Mouse (Mus musculus): ENCODE measurements around the gene Cyren. TPM values are rescaled to one million over a fixed set of nuclear protein-coding genes. Genes with fewer than 3 reads are reported as not detected.

Gene Cyren
- polyA plus RNA-seq, 1 experiment from 2014 or later = 13.4 TPM

DNA sequence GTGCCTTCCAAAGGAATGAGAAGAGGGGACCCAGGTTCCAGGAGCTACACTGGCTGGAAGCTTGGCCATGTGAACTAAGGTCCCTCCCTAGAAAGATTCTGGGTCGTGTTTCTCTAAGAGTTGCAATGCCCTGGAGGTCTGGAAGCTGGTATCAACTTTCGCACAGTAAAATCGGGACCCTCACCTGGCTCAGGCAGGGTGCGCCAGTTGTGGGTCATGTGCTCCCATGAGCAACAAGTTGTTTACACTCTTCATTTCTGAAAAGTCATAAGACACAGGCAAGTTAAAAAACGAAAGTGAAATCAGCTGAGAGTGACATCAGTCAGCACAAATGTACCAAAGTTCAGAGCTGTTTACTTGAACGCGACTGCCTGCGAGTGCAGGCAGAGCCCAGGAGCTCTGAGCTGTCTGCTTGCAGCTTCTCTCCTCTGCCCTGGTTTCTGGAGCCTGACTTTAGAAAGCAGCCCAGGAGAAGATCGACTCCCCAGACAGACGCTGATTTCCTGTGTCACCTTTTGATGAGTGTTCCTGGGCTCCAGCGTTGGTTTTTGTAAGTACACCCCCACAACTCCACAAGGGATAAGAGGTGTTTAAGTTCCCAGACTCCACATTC, 15.0 kb downstream of the Cyren start, which contains the start of gene Tmem140:
Gene Tmem140, plus strand, starts transcription at position 356 of the 613 bp plus-strand sequence.
- no peak for ATAC-seq (ENCODE audit: insufficient number of reproducible peaks, low FRiP score, low TSS enrichment, low read depth)

DNA sequence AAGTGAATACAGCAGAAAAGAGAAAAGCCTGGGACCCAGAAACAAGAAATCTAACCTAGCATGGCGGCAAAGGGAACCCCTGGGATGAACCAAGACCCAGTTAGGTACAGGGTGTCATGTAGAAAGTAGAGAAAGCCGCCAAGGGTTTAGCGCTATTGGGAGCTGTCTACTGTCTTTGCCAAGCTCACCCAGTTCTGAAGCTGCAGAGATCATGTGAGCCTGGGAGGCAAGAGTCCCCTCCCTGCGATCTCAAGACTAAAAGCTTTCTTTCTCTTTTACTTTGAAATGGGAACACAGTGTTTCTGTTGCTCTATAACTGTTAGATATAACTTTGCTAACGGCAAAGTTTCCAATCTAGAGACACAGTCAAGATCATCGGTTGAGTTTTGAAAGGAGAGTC, 15.5 kb downstream of the Cyren start:
- H3K27ac ChIP-seq = no peak overlapping the region

More for the DNA sequence above, 15.0 kb downstream of the Cyren start, which contains the start of gene Tmem140:
- WGBS = 18% methylated on average over 11 of the region's 11 CpGs
- Histone ChIP-seq H3K4me2 (peak within 1 kb of the TSS; percentile 29), H3K27me3 (no peaks in the 10 kb centered on the region), H3K9ac (no peak within 1 kb of the TSS), H3K4me3 (peak within 1 kb of the TSS; percentile 16), H3K27ac (no peak within 1 kb of the TSS), H3K9me3 (no peaks in the 10 kb centered on the region), H3K4me1 (peaks cover 23% of the 10 kb centered on the region), H3K36me3 (no peaks in the 10 kb centered on the region)

DNA sequence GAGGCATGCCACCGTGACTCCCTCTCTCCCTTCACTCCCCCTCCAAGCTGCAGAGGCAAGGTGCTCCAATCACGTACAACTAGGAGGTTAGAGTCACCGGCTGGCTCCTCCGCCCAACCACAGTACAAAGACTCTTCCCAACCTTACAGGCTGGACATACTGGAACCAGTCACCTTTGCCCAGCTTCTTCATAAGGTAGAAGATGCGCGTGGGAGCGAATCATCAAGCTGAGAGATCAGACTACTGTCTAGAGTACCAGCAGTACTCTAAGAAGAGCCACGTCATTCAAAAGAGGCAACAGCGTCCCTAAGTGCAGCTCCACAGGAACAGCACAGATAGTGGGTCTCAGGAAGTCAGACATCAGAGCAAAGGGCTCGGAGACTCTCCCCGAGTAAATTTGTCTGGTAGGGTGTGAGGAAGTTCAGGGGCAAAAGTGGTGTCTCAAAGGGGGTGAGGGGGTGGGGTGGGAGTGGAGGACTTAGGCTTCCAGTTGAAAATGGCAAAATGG, 16.3 kb downstream of the Cyren start:
- Histone ChIP-seq H3K27ac (no peak overlapping the region), H3K4me3 (no peak overlapping the region), H3K4me2 (no peak overlapping the region), H3K9me3 (no peaks in the 10 kb centered on the region), H3K9ac (no peak overlapping the region), H3K4me1 (peaks cover 16% of the 10 kb centered on the region), H3K36me3 (no peaks in the 10 kb centered on the region), H3K27me3 (no peaks in the 10 kb centered on the region)
- no peak for ATAC-seq (ENCODE audit: insufficient number of reproducible peaks, low FRiP score, low TSS enrichment, low read depth)
- 90% methylated on average over 11 of the region's 11 CpGs for WGBS

More for the DNA sequence above, 15.5 kb downstream of the Cyren start:
- Histone ChIP-seq H3K4me3 (peak overlapping the region; percentile 16; the same call in 1 of the 2 replicates), H3K36me3 (no peaks in the 10 kb centered on the region), H3K27me3 (no peaks in the 10 kb centered on the region), H3K4me1 (peaks cover 23% of the 10 kb centered on the region), H3K4me2 (peak overlapping the region; percentile 29), H3K9me3 (no peaks in the 10 kb centered on the region), H3K9ac (no peak overlapping the region)
- no peak for ATAC-seq (ENCODE audit: insufficient number of reproducible peaks, low FRiP score, low TSS enrichment, low read depth)
- 91% methylated on average over 6 of the region's 6 CpGs for WGBS

DNA sequence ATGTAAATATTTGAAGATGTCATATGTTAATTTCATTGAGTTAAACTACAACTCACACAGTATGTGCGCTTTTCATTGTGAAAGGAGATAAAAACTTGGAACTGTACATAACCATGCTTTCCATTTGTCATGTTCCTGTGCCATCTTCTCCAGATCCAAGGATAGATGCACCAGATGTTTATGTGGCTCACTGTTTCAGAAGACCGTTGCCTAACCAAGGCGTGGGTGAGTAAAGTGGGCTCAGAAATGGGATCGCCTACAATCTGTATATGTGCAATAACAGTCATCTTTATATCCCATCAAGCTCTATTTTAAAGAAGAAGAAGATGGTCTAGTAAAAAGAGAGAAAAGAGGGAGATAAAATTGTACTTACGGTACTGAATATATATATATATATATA, 45.5 kb downstream of the Cyren start:
- Histone ChIP-seq H3K9me3 (no peaks in the 10 kb centered on the region), H3K27ac (no peak overlapping the region), H3K27me3 (no peaks in the 10 kb centered on the region), H3K4me3 (no peak overlapping the region), H3K4me2 (no peak overlapping the region), H3K4me1 (no peaks in the 10 kb centered on the region), H3K36me3 (no peaks in the 10 kb centered on the region), H3K9ac (no peak overlapping the region)
- WGBS = 93% methylated on average over 5 of the region's 5 CpGs
- no peak for ATAC-seq (ENCODE audit: insufficient number of reproducible peaks, low FRiP score, low TSS enrichment, low read depth)

DNA sequence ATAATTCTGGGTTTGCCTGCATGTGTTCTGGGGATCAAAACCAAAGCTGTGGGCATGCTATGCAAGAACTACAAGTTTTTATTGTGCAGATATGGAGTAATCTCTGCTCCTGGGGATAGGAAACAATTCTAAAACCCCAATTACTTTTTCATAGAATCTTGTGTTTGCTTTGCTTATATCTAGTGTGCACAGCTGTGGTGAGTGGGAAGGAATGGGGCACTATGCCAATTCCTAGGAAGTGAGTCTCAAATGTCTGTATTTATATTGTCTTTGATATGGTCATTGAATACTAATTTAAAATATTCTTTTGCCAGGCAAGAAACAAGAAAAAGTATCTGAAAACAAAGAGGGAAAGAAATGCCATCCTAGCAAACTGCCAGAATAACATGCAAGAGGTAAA, 53.5 kb downstream of the Cyren start:
- H3K9ac ChIP-seq = no peak overlapping the region
- no peak overlapping the region for H3K27ac ChIP-seq
- H3K9me3 ChIP-seq = no peaks in the 10 kb centered on the region
- H3K4me3 ChIP-seq = no peak overlapping the region
- no peaks in the 10 kb centered on the region for H3K36me3 ChIP-seq
- H3K4me1 ChIP-seq = no peaks in the 10 kb centered on the region
- H3K27me3 ChIP-seq = no peaks in the 10 kb centered on the region
- ATAC-seq (ENCODE audit: insufficient number of reproducible peaks, low FRiP score, low TSS enrichment, low read depth) = no peak
- H3K4me2 ChIP-seq = no peak overlapping the region

Other genes with a start within 250 kb of the Cyren start
- 6.5 and 6.6 TPM in 2 replicates for gene Agbl3, start 97.6 kb downstream of the Cyren start, polyA plus RNA-seq (2015; fragmentation: Nextera tagmentation; extraction: Ambion mirVana)
- 2.4 TPM in 2 replicates for gene Tmem140, start 14.9 kb downstream of the Cyren start, polyA plus RNA-seq (2015; fragmentation: Nextera tagmentation; extraction: Ambion mirVana)
- gene Wdr91, start 32.8 kb upstream of the Cyren start, polyA plus RNA-seq (2015; fragmentation: Nextera tagmentation; extraction: Ambion mirVana) = 9.9 and 10.2 TPM in 2 replicates
- gene Stra8, start 42.1 kb upstream of the Cyren start, polyA plus RNA-seq (2015; fragmentation: Nextera tagmentation; extraction: Ambion mirVana) = not detected in 2 replicates
- 0.53 and 0.56 TPM in 2 replicates for gene Slc23a4, start 110.3 kb upstream of the Cyren start, polyA plus RNA-seq (2015; fragmentation: Nextera tagmentation; extraction: Ambion mirVana)